Mouse (Mus musculus) small intestine, adult 2 months (tissue): ENCODE measurements around the gene Cyp2d11.

Experiments
- CTCF ChIP-seq: fragments of 200-500 bp; IDR thresholded peaks from 2 replicates; pipeline ENCODE4 v1.5.1; 2012; ENCODE audit warnings: low read depth, mild to moderate bottlenecking, control low read depth, inconsistent platforms, low read length, moderate library complexity, mixed read lengths; ENCODE audit not compliant: insufficient replicate concordance, insufficient read length; ENCODE audit errors: extremely low read depth
- POLR2A ChIP-seq: fragments of 200-500 bp; IDR thresholded peaks from 2 replicates; pipeline ENCODE4 v1.6.1; 2012; ENCODE audit warnings: low read depth, mild to moderate bottlenecking, control low read depth, inconsistent platforms, low read length, moderate library complexity

- TF ChIP-seq POLR2A (no peak), CTCF (no peak)
Measured at GRCm38 (mm10) chr15:82343368-82344287, 50.2 kb downstream of the Cyp2d11 start.
